Mouse (Mus musculus) hindbrain, embryonic 11.5 days (tissue): ENCODE data around the gene Elf2. TPM values are rescaled to one million over a fixed set of nuclear protein-coding genes. Genes with fewer than 3 reads are reported as not detected.
A peak's percentile ranks its signal among the peaks of the same experiment; 100 is the strongest.

Experiments
- ATAC-seq: fragments of 200-750 bp; cut with Nextera tagmentation; 2 replicates; pipeline ENCODE4 v1.8.0; 2017; ENCODE audit warnings: mild to moderate bottlenecking, moderate TSS enrichment, moderate library complexity; ENCODE audit not compliant: low FRiP score
- DNase-seq: peaks from one replicate; pipeline ENCODE4 v3.0.0-alpha.2; 2015; ENCODE audit warnings: low spot score
- H3K27ac ChIP-seq: fragments of 300-500 bp; sonication (generic); 2 replicates; pipeline ENCODE4 v1.5.1; 2014; ENCODE audit warnings: mild to moderate bottlenecking, low read depth, low read length
- H3K27me3 ChIP-seq: fragments of 300-500 bp; sonication (generic); 2 replicates; pipeline ENCODE4 v1.6.1; 2014; ENCODE audit warnings: mild to moderate bottlenecking, low read length, moderate library complexity, mixed read lengths; ENCODE audit not compliant: control insufficient read depth, insufficient read depth
- H3K36me3 ChIP-seq: fragments of 300-500 bp; sonication (generic); 2 replicates; pipeline ENCODE4 v1.6.1; 2014; ENCODE audit warnings: mild to moderate bottlenecking, low read length, moderate library complexity, mixed read lengths; ENCODE audit not compliant: control insufficient read depth, insufficient read depth
- H3K4me1 ChIP-seq: fragments of 300-500 bp; sonication (generic); replicated peaks from 2 replicates; pipeline ENCODE4 v1.6.1; 2014; ENCODE audit warnings: low read length, mixed read lengths; ENCODE audit not compliant: control insufficient read depth, insufficient read depth
- H3K4me2 ChIP-seq: fragments of 300-500 bp; sonication (generic); replicated peaks from 2 replicates; pipeline ENCODE4 v1.6.1; 2014; ENCODE audit warnings: mild to moderate bottlenecking, low read depth, low read length
- H3K4me3 ChIP-seq: fragments of 300-500 bp; sonication (generic); 2 replicates; pipeline ENCODE4 v1.5.1; 2014; ENCODE audit warnings: low read depth, low read length
- H3K9ac ChIP-seq: fragments of 300-500 bp; sonication (generic); 2 replicates; pipeline ENCODE4 v1.6.1; 2014; ENCODE audit warnings: low read depth, low read length
- H3K9me3 ChIP-seq: fragments of 300-500 bp; sonication (generic); 2 replicates; pipeline ENCODE4 v1.6.1; 2016; ENCODE audit warnings: low read length; ENCODE audit not compliant: control insufficient read depth
- WGBS: fragments of 180-500 bp; shearing (Covaris S2); extraction: QIAGEN DNeasy Blood & Tissue Kit; methylation state at CpG from one replicate; pipeline ENCODE4 v1.1.7; 2014; 5-methylcytosine and 5-hydroxymethylcytosine counted together
- polyA plus RNA-seq: library from polyadenylated mRNA; unstranded; fragments of >200 nt; fragmentation: Nextera tagmentation; extraction: Ambion mirVana; gene quantifications from 2 replicates; pipeline ENCODE4 v1.2.1, GENCODE M21; 2014

The Elf2 gene
- polyA plus RNA-seq, 1 experiment from 2014 or later, result 45.4 TPM

- Histone ChIP-seq H3K27me3 (no peaks in the 10 kb centered on the region), H3K4me1 (no peaks in the 10 kb centered on the region), H3K27ac (no peak overlapping the region), H3K4me2 (no peak overlapping the region), H3K4me3 (no peak overlapping the region), H3K9me3 (no peaks in the 10 kb centered on the region), H3K36me3 (no peaks in the 10 kb centered on the region), H3K9ac (no peak overlapping the region)
- DNase-seq (no peak), ATAC-seq (no peak)
- 89% methylated on average over 3 of the region's 3 CpGs for WGBS
Measured at GRCm38 (mm10) chr3:51232205-51232910, 108.1 kb downstream of the Elf2 start.

GRCm38 (mm10) chr3:51231499-51231898 lies 109.0 kb downstream of the Elf2 start:
- H3K9me3 ChIP-seq, result no peaks in the 10 kb centered on the region
- no peak overlapping the region for H3K4me2 ChIP-seq
- DNase-seq (no peak), ATAC-seq (no peak)
- no peaks in the 10 kb centered on the region for H3K36me3 ChIP-seq
- 76% methylated on average over 3 of the region's 3 CpGs for WGBS
- H3K4me1 ChIP-seq, result no peaks in the 10 kb centered on the region
- H3K9ac ChIP-seq, result no peak overlapping the region
- no peak overlapping the region for H3K4me3 ChIP-seq
- no peaks in the 10 kb centered on the region for H3K27me3 ChIP-seq
- H3K27ac ChIP-seq, result no peak overlapping the region

GRCm38 (mm10) chr3:51230886-51231285 lies 109.6 kb downstream of the Elf2 start:
- Histone ChIP-seq H3K4me3 (no peak overlapping the region), H3K9me3 (no peaks in the 10 kb centered on the region), H3K36me3 (no peaks in the 10 kb centered on the region), H3K27me3 (no peaks in the 10 kb centered on the region), H3K4me2 (no peak overlapping the region), H3K9ac (no peak overlapping the region), H3K27ac (no peak overlapping the region), H3K4me1 (no peaks in the 10 kb centered on the region)
- ATAC-seq (no peak), DNase-seq (no peak)
- WGBS, result 76% methylated on average over 5 of the region's 5 CpGs

GRCm38 (mm10) chr3:51230146-51230835 lies 110.2 kb downstream of the Elf2 start:
- H3K27ac ChIP-seq, result no peak overlapping the region
- H3K9ac ChIP-seq, result no peak overlapping the region
- H3K36me3 ChIP-seq, result no peaks in the 10 kb centered on the region
- no peaks in the 10 kb centered on the region for H3K9me3 ChIP-seq
- no peak overlapping the region for H3K4me2 ChIP-seq
- ATAC-seq, result no peak
- H3K27me3 ChIP-seq, result no peaks in the 10 kb centered on the region
- 92% methylated on average over 6 of the region's 6 CpGs for WGBS
- DNase-seq, result no peak
- no peak overlapping the region for H3K4me3 ChIP-seq
- H3K4me1 ChIP-seq, result no peaks in the 10 kb centered on the region

GRCm38 (mm10) chr3:51229226-51229625 lies 111.2 kb downstream of the Elf2 start:
- Histone ChIP-seq H3K9me3 (no peaks in the 10 kb centered on the region), H3K4me3 (no peak overlapping the region), H3K4me2 (no peak overlapping the region), H3K27me3 (no peaks in the 10 kb centered on the region), H3K9ac (no peak overlapping the region), H3K27ac (no peak overlapping the region), H3K36me3 (no peaks in the 10 kb centered on the region), H3K4me1 (no peaks in the 10 kb centered on the region)
- WGBS, result 87% methylated on average over 3 of the region's 3 CpGs
- DNase-seq (no peak), ATAC-seq (no peak)

GRCm38 (mm10) chr3:51228821-51229205 lies 111.7 kb downstream of the Elf2 start:
- DNase-seq, result no peak
- WGBS, result 84% methylated on average over 9 of the region's 9 CpGs
- no peak overlapping the region for H3K4me2 ChIP-seq

GRCm38 (mm10) chr3:51228038-51228820 lies 112.2 kb downstream of the Elf2 start:
- WGBS, result 83% methylated on average over 10 of the region's 10 CpGs
- DNase-seq (peak; percentile 55), ATAC-seq (no peak)
- Histone ChIP-seq H3K4me3 (no peak overlapping the region), H3K4me1 (no peaks in the 10 kb centered on the region), H3K4me2 (no peak overlapping the region), H3K9ac (no peak overlapping the region), H3K27ac (no peak overlapping the region), H3K36me3 (no peaks in the 10 kb centered on the region), H3K27me3 (no peaks in the 10 kb centered on the region), H3K9me3 (no peaks in the 10 kb centered on the region)

More at GRCm38 (mm10) chr3:51228821-51229205, 111.7 kb downstream of the Elf2 start:
- Histone ChIP-seq H3K9me3 (no peaks in the 10 kb centered on the region), H3K36me3 (no peaks in the 10 kb centered on the region), H3K9ac (no peak overlapping the region), H3K4me3 (no peak overlapping the region), H3K27ac (no peak overlapping the region), H3K27me3 (no peaks in the 10 kb centered on the region), H3K4me1 (no peaks in the 10 kb centered on the region)
- no peak for ATAC-seq

- H3K4me2 ChIP-seq, result no peak overlapping the region
- H3K9ac ChIP-seq, result no peak overlapping the region
- WGBS, result 91% methylated on average over 3 of the region's 3 CpGs
- H3K4me3 ChIP-seq, result 0 out of 2 replicates have a peak overlapping the region, but pooled peaks have one; percentile 6
- no peaks in the 10 kb centered on the region for H3K4me1 ChIP-seq
- no peak for ATAC-seq
- H3K27me3 ChIP-seq, result no peaks in the 10 kb centered on the region
- no peaks in the 10 kb centered on the region for H3K36me3 ChIP-seq
- DNase-seq, result no peak
- H3K27ac ChIP-seq, result no peak overlapping the region
- no peaks in the 10 kb centered on the region for H3K9me3 ChIP-seq
Measured at GRCm38 (mm10) chr3:51226601-51227000, 113.9 kb downstream of the Elf2 start.
